Mouse (Mus musculus) heart, adult 11 months (tissue): Measurements from ENCODE around the gene Igf1.
A peak's percentile ranks its signal among the peaks of the same experiment; 100 is the strongest.

ENCODE experiments used
- DNase-seq: peaks from one replicate; pipeline ENCODE4 v3.0.0; 2022

The Igf1 gene

DNA sequence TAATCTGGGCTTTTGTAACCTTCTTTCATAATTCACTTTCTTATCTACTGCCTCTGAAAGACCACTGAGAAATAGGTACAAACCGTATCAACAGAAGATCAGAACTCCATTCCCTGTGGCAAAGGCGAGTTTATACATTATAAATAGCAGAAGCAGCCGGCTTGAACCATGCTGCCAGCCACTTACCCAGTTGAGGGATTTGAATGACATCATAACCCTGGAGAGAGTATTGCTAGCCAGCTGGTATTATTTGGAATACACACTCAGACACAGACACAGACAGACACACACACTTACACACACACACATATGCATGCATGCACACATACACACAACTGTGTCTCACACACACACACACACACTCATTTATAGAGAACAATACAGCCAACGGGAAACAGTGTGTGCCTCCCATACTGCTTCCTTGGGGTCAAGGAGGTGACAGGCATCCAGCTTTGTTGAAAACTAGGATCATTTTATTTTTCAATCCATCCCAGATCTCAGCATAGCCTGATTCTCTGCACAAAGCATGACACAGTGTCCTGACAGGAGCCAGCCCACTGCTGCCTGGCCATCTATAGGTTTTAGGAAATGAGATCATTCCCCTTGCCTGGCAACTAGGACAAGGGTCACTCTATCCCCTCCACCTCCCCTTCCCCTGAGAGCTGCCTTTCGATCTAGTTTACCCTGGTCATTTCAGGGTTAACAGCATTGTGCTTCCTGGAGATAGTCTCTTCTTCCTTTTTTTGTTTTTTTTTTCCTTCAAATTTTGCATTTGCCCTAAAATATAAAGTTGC, at the start of gene Igf1:
Gene Igf1, plus strand, starts transcription at position 253 of the 794 bp plus-strand sequence.
- DNase-seq: peak; percentile 86

DNA sequence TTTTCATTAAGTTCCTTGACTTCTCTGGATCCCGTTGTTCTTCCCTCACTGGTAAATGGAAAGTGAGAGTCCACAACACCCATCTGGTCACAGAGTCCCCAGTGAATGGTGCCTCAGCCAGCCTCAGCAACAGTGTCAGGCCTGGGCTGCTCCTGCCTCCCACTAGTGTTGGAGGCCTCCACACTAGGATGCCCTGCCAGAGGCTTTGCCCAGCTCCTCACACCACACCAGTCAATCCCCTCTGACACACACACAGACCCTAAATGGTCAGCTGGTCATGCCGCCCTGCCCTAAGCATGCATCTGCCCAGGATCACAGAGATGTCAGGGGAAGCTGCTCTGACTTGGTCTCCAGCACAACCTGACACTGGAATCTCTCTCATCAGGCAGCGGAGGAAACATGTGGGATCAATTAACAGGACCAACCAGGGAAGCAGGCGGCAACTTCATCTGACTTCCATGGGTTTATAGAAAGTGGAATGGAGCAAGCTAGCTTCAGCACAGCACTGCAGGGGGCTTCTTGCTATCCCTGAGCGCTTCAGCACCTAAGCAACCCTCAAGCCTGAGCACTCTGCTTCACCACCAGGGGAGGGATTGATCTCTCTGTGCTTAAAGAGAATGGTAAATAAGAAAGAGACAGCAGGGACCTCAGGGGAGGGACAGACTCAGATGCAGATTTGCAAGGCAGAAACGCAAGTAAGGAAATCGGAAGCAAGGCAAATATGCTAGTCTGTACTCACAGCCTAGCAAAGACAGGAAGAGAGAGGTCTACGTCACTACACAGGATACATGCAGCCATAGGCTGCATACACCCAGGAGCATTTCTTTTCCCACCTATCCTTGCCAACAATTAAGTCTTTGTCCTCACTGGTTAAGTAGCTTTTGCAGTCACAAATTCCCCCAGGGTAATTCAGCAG, 45.6 kb upstream of the Igf1 start:
- DNase-seq: no peak

GRCm38 (mm10) chr10:87813073-87813590, 44.9 kb upstream of the Igf1 start:
- DNase-seq: no peak

GRCm38 (mm10) chr10:87816861-87817260, 41.2 kb upstream of the Igf1 start:
- no peak for DNase-seq

- peak; percentile 94 for DNase-seq
Observed at GRCm38 (mm10) chr10:87817786-87818185, 40.3 kb upstream of the Igf1 start.

- no peak for DNase-seq
Observed at GRCm38 (mm10) chr10:87821906-87822305, 36.2 kb upstream of the Igf1 start.

- no peak for DNase-seq
Observed at GRCm38 (mm10) chr10:87830012-87830411, 28.1 kb upstream of the Igf1 start.

DNA sequence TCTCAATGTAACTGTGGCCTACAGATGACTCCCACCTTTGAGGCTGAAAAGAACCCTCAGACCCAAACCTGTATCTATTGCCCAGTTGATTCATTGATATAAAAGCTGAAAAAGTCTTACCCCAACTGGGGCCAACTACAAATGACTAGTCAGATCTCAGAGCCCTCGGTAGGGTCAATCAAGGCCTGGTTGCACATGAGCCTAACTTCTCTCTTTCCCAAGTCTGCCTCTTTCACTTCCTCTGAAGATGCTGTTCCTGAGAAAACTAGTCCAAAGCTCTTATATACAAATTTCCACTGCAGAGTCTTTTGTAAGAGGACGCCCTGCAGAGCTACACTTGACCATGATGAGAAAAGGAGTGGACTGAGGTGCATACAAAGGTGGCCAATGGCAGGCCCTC, 27.4 kb upstream of the Igf1 start:
- peak; percentile 91 for DNase-seq

GRCm38 (mm10) chr10:87832101-87832500, 26.0 kb upstream of the Igf1 start:
- no peak for DNase-seq

DNA sequence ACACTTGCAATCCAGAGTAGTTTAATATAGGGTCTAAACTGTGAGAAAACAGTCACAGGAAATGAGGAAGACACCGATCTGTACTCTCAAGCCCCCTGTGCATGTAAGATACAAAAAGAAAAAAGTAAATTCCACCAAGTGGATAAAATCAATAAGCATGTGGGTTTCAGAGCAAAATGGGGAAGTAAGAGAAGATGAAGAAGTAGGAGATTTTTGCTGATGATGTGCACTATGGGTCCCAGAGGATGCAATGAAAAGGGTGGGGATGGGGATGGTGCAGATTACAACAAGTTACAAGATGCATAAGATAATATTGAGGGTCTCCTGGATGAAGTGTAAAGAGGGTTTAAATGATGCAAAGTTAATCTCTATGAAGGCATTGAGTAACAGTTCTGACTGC, 18.6 kb upstream of the Igf1 start:
- DNase-seq: peak; percentile 71

- peak; percentile 6 for DNase-seq
Observed at GRCm38 (mm10) chr10:87842501-87842900, 15.6 kb upstream of the Igf1 start.

DNA sequence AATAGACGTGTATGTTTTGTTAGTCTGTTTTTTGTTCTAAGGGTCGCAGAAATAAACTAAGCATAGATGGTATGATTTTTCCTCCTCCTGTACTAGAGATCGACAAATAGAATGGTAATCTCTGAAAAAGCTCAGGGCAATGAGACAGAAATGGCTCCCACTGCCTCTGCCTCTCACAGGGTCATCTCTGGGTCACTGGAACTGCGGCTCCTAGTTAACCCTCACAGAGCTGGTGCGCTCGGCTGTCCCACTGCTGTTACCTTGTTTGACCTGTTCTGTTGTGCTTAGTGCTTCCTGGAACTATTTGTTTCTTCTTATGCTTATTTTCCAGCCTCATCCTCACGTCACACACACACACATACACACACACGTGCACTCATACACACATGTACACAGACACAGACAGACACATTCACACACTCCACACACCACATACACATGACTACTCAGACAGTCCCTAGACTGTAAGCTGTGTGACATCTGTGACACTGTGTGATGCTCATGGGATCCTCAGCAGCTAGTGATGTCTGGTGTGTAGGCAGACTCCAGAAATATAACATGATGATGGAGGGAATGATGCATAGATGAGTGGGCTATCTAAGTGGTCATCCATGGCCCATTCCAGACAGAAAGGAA, 13.0 kb upstream of the Igf1 start:
- no peak for DNase-seq

DNA sequence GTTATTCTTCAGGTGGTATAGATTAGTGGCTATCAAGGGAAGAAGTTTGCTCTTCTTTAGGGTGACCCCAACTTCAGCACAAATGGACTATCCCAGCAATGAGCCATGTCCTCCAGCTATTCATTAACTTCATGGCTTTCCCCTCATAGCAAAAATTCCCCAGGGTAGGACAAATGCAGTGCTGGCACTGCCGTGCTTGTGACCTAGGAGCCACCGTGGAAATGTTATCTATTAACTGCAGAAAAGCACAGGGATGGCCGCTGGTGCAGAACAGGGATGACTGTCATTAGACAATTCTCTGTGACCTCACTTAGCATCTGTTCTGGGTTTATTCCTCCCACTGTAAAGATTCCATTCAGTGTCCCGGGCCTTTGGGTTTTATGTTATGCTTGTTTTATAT, 10.2 kb upstream of the Igf1 start:
- DNase-seq: peak; percentile 59

- DNase-seq: peak; percentile 76
Observed at GRCm38 (mm10) chr10:87848419-87848818, 9.6 kb upstream of the Igf1 start.

GRCm38 (mm10) chr10:87851492-87851891, 6.6 kb upstream of the Igf1 start:
- peak; percentile 72 for DNase-seq

- DNase-seq: no peak
Observed at GRCm38 (mm10) chr10:87854408-87854807, 3.7 kb upstream of the Igf1 start.

DNA sequence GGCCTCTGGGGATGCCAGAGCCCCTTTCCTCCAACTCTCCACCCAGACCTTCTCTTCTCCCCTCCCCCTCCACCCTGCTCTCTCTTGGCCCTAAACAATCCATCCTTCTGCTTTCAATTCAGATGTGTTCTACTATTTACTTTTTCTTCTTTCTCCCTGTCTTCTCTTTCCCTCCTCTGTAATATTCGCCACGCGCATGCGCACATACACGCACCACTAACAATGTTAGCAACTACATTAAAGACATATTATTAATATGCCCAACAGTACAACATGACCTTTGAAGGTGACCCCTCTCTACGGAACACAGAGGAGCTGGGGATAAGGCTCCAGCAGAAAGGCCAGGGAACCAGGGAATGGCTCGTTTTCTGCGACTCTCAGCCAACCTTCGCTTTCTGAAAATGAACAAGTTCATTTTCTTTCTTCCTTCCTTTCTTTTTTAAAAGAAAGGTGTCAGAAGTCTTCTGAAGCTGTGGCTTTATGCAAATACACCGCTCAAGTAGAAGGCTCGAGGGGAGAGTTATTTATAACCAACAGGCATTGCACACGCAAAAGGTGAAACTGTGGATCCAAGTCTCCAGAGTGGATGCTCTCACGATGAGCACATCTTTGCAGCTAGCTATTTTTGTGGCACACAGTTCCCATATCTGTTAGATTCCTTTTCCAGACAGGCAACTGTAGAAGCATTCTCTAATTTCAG, 2.5 kb upstream of the Igf1 start:
- DNase-seq: no peak

GRCm38 (mm10) chr10:87857215-87857955, 680 bp upstream of the Igf1 start:
- peak; percentile 85 for DNase-seq

- DNase-seq: peak; percentile 95
Observed at GRCm38 (mm10) chr10:87858939-87859338, 874 bp downstream of the Igf1 start.

DNA sequence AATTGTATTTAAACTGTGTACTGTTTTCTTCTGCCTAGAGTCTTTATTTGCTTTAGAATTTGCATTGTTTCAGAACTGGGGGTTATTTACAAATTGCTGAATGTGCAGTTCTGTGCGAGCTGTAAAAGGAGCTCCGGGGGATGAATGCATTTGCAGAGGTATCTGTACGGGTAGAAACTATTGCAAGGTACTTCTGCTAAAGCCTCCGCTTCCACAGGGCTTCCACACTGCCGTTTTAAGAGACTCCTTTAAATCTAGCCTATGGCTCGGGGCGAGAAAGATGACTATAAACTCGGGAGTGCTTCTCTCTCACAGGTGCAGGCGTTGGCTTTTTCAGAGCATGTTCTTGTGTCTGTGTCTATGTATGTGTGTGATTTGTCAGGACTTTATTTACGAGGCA, 1.4 kb downstream of the Igf1 start:
- DNase-seq: no peak

DNA sequence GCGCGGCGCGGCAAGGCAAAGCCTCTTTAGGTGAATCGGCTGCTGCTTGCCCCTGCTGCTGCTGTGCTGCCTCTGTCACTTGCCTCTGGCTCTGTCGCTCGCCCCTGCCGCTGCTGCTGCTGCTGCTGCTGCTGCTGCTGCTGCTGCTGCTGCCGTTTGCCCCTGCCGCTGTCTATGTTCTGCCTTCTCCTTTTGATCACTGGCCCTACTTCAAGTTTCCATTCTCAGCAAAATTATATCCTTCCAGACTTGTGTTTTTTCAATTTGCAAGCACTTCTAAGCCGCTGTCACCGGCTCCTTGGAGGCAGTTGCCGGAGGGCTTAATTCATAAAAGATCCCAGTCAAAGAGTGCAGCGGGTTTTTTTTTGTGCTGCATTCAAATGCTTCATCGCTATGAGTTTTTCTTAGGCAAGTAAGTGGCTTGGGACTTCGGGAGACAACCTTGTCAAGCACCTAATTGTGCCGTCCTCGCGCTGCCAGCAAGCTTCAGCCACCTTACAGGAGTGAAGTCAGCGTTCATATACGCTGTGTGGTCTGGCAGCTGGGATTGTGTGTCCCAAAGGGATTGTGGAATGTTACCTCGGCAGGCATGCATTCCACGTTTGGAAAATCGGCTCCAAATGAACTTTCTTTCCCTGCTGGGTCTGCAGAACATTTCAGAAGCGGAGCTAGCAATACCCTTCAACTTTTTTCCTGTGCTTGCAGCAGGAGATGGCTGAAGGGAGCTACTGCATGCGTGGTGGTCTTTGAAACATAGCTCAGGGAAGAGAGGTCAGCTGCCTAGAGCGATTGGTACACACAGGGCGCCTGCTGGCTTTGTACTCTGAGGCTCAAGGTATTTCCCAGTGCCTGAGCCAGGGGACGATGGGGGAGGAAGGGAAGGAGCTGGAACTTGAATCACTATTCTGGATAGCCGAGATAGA, 2.4 kb downstream of the Igf1 start:
- peak; percentile 93 for DNase-seq
